Mouse (Mus musculus) forebrain, embryonic 16.5 days (tissue): ENCODE measurements at regions not wholly inside any gene's neighbourhood (a gene's known extent, or its start where the extent isn't known, plus 50 kb on each side); places are given as distances from the start of the nearest gene placed in this dataset.
A peak's percentile ranks its signal among the peaks of the same experiment; 100 is the strongest.
"Not testable (repeated sequence)": the region's sequence is repeated elsewhere in the genome, so short reads cannot be mapped to it uniquely, and the experiment has no call there.

ENCODE experiments used
- ATAC-seq: fragments of 200-750 bp; cut with Nextera tagmentation; 2 replicates; pipeline ENCODE4 v1.8.0; 2017; ENCODE audit warnings: mild to moderate bottlenecking, moderate library complexity
- H3K27ac ChIP-seq: fragments of 300-500 bp; sonication (generic); 2 replicates; pipeline ENCODE4 v1.5.1; 2014; ENCODE audit warnings: low read length, control low read depth
- H3K27me3 ChIP-seq: fragments of 300-500 bp; sonication (generic); replicated peaks from 2 replicates; pipeline ENCODE4 v1.6.1; 2014; ENCODE audit warnings: low read length; ENCODE audit not compliant: control insufficient read depth, insufficient read depth
- H3K36me3 ChIP-seq: fragments of 300-500 bp; sonication (generic); 2 replicates; pipeline ENCODE4 v1.6.1; 2014; ENCODE audit not compliant: control insufficient read depth, insufficient read depth
- H3K4me1 ChIP-seq: fragments of 300-500 bp; sonication (generic); replicated peaks from 2 replicates; pipeline ENCODE4 v1.6.1; 2014; ENCODE audit warnings: low read length; ENCODE audit not compliant: control insufficient read depth, insufficient read depth
- H3K4me2 ChIP-seq: fragments of 300-500 bp; sonication (generic); 2 replicates; pipeline ENCODE4 v1.6.1; 2014; ENCODE audit warnings: mild to moderate bottlenecking, low read length, control low read depth
- H3K4me3 ChIP-seq: fragments of 300-500 bp; sonication (generic); replicated peaks from 2 replicates; pipeline ENCODE4 v1.5.1; 2014; ENCODE audit warnings: mild to moderate bottlenecking, low read length, control low read depth
- H3K9ac ChIP-seq: fragments of 300-500 bp; sonication (generic); replicated peaks from 2 replicates; pipeline ENCODE4 v1.6.1; 2014; ENCODE audit warnings: low read depth, low read length, control low read depth
- H3K9me3 ChIP-seq: fragments of 300-500 bp; sonication (generic); 2 replicates; pipeline ENCODE4 v1.6.1; 2016; ENCODE audit warnings: low read length; ENCODE audit not compliant: control insufficient read depth
- WGBS: fragments of 180-500 bp; shearing (Covaris S2); extraction: QIAGEN DNeasy Blood & Tissue Kit; methylation state at CpG from one replicate; pipeline ENCODE4 v1.1.7; 2014; 5-methylcytosine and 5-hydroxymethylcytosine counted together

DNA sequence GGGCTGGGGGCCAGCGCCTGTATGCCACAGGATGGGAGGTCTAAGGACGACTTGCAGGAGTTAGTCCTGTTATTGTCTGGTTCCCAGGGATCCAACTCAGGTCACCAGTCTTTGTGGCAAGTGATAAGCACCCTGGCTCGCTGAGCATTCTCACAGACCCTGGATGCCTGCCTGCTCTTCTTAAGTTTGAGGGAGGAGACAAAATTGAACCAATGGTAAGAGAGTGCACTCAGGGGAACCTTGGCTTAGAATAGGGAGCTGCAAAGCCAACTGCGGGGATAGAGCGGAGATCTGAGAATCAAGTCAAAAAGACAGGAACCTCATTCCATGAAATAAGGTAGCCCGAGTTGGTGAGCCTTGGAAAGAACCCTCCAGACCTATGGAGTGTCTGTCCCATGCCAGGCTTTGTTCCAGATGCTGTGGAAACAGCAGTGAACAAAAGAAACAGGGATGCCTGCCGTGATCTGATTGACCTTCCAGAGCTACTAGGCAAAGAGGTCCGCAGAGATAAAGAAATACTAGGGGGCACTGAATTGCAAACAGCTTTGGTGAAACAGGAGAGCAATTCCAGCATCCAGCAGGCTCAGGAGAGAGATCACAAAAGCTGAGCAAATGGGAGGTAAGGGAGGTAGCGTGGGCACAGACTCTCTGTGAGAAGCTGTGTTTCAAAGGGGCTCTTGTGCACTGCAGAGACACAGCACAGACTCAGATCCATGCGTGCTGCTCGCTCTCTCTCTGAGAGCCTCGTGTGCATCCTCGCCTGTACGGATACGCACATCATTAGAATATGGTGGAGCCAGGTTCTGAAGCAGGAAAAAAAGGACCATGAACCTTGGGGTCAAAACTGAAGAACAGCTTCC is 82.9 kb upstream of the Cep85l start:
- no peak overlapping the region for H3K27ac ChIP-seq
- H3K9ac ChIP-seq = no peak overlapping the region

DNA sequence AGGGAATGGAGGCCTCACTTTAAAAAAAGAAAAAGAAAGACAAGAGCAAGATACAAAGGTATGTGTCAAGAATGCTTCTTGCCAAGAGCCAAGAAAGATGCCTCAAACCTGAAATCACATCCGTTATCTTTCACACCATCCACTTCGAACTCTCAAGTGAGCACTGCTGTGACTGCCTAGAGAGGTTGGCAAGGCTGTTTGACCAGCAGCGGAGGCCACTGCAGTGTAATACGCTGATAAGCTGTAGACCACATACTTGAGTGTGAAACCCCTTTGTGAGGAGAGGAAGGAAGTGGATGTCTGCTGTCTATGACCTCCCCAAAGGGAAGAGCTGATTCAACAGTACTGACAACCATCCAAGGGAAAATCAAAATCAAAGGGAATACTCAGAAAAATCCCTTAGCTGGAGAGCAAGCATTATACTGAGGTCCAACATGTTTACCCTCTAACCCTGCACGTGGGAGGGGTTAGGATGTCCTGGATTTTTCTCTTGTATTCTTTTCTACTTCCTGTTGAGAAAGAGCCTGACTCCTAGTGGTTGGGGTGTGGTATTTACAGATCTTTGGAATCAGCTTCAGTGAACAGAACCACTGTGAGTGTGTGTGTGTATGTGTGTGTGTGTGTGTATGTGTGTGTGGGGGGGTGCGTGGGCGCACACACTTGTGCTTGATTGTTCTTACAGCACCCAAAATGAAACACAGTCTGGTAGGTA is 81.5 kb upstream of the Cep85l start:
- H3K4me1 ChIP-seq = peaks cover 26% of the 10 kb centered on the region
- H3K4me3 ChIP-seq = no peak overlapping the region
- no peaks in the 10 kb centered on the region for H3K36me3 ChIP-seq
- H3K9ac ChIP-seq = no peak overlapping the region
- H3K4me2 ChIP-seq = no peak overlapping the region
- H3K9me3 ChIP-seq = no peaks in the 10 kb centered on the region; the same call in 1 of the 2 replicates
- H3K27me3 ChIP-seq = no peaks in the 10 kb centered on the region
- no peak for ATAC-seq
- no peak overlapping the region for H3K27ac ChIP-seq
- WGBS = 87% methylated on average over 7 of the region's 7 CpGs

More for the DNA sequence above, 82.9 kb upstream of the Cep85l start:
- Histone ChIP-seq H3K27me3 (no peaks in the 10 kb centered on the region), H3K4me3 (no peak overlapping the region), H3K9me3 (no peaks in the 10 kb centered on the region; the same call in 1 of the 2 replicates), H3K4me2 (peak overlapping the region; percentile 4), H3K4me1 (peaks cover 35% of the 10 kb centered on the region), H3K36me3 (no peaks in the 10 kb centered on the region)
- ATAC-seq = peak; percentile 73
- 21% methylated on average over 15 of the region's 15 CpGs for WGBS

DNA sequence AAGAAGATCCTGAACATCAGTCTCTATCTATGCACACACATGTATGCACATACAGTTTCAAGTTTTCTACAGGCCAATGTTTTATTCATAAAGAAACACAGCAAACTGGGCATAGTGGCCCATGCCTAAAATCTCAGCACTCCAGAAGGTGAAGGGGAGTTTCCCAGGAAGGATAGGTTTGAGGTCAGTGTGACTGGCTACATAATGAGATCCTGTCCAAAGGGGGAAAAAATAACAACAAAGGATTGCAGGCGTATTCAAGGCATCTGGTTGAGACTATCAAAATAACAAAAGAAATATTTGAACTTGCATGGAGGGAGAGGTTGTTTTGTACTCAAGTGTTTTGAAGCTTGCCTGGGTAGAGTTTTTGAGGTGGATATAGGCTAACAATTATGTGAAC is 80.0 kb upstream of the Cep85l start:
- H3K9ac ChIP-seq, ATAC-seq, H3K36me3 ChIP-seq, H3K4me2 ChIP-seq, H3K4me3 ChIP-seq, H3K9me3 ChIP-seq, H3K27me3 ChIP-seq, H3K27ac ChIP-seq: not testable (repeated sequence)
- 39% methylated on average over 1 of the region's 1 CpGs for WGBS
- H3K4me1 ChIP-seq = peaks cover 20% of the 10 kb centered on the region

DNA sequence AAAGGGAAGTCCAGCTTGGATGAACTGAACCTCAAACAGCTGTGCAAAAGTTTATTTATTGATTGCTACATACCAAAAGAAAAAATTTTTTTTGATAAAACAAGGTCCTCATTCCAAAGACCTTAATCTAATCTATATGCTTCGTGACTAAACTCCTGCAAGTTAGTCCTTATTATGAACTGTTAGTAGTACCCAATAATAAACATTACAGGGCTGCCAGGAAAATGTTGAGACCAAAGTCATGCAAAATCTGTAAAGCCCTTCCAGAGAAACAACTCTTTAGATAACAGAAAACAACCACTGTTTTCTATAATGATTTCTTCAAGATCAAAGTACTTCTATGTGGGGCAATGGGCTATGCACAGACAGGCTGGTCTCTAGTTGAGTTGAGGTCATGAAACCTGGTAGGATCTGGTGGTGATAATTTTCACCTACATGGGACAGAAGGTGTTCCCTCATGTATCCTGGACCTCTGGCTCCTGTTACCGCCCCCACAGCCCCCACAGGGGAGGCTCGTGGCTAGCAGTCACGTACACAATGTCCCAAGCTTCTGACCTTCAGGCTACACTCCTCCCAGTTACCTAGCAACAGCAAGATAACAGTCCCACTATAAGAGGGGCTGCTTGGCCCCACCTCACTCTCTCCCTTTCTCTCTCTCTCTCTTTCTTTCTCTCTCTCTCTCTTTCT is 76.4 kb upstream of the Cep85l start:
- Histone ChIP-seq H3K9me3 (no peaks in the 10 kb centered on the region; the same call in 1 of the 2 replicates), H3K36me3 (no peaks in the 10 kb centered on the region), H3K27me3 (no peaks in the 10 kb centered on the region), H3K27ac (no peak overlapping the region), H3K9ac (no peak overlapping the region), H3K4me1 (no peaks in the 10 kb centered on the region), H3K4me3 (no peak overlapping the region), H3K4me2 (no peak overlapping the region)
- WGBS = 65% methylated on average over 4 of the region's 4 CpGs
- no peak for ATAC-seq

DNA sequence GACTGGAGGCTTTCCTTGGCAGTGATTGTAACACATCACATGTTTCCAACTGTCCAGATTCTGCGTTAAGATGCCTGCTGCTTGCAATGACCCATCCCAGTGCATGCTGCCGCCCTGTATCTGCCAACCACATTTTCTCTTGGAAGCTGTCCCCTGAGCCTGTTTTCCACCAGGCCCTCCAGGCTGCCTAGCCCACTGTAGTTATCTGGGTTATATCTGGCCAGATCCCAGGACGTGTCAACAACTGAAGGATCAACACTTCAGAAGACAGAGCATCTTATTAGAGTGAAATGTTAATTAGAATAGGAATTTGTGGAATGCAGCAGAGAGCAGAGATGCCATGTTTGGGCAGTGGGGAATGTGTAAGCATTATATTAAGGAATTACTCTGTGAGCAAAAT is 65.0 kb upstream of the Cep85l start:
- H3K9ac ChIP-seq = no peak overlapping the region
- ATAC-seq = peak; percentile 94
- no peaks in the 10 kb centered on the region for H3K27me3 ChIP-seq
- H3K4me3 ChIP-seq = no peak overlapping the region
- no peak overlapping the region for H3K4me2 ChIP-seq
- peaks cover 6% of the 10 kb centered on the region for H3K4me1 ChIP-seq
- peak overlapping the region; percentile 39 for H3K27ac ChIP-seq
- 21% methylated on average over 3 of the region's 3 CpGs for WGBS
- H3K9me3 ChIP-seq = no peaks in the 10 kb centered on the region
- H3K36me3 ChIP-seq = no peaks in the 10 kb centered on the region

DNA sequence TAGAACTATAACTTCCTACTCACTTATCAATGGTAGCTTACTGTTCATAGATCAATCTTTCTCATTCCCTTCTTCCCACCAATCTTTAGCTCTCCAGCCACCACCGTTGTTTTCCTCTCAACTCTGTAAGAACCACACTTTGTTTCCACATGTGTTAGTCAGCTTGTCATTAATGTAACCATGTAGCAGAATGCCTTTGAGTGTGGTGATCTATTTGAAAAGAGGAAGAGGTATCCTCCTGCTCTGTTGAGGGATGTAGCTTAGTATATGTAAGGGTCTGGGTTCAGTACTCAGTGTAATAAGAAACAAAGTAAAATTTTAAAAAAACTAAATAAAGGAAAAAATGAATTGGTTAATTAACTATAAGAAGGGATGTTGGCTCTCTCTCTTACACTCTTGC is 63.7 kb upstream of the Cep85l start:
- no peak overlapping the region for H3K27ac ChIP-seq
- no peak overlapping the region for H3K4me2 ChIP-seq
- H3K36me3 ChIP-seq = no peaks in the 10 kb centered on the region
- H3K9ac ChIP-seq = no peak overlapping the region
- H3K9me3 ChIP-seq = no peaks in the 10 kb centered on the region
- ATAC-seq = no peak
- 97% methylated on average over 1 of the region's 1 CpGs for WGBS
- no peak overlapping the region for H3K4me3 ChIP-seq
- no peaks in the 10 kb centered on the region for H3K27me3 ChIP-seq
- H3K4me1 ChIP-seq = peaks cover 6% of the 10 kb centered on the region

DNA sequence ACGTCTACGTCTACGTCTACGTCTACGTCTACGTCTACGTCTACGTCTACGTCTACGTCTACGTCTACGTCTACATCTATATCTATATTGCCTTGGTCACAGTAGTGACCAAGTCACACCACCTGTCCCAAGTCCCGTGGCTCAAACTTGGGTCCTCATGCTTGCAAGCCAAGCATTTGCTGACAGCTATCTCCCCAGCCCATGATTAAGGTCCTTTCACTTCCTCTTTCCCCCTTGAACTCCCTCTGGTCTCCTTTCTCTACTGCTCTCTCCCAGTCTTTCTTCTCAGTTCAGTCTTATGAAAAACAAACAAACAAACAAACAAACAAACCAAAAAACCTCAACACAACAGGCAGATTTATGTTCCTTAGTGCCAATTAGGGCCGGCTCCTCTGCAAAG is 63.2 kb upstream of the Cep85l start:
- Histone ChIP-seq H3K4me1 (peaks cover 6% of the 10 kb centered on the region), H3K36me3 (no peaks in the 10 kb centered on the region), H3K4me3 (no peak overlapping the region), H3K9me3 (no peaks in the 10 kb centered on the region), H3K9ac (no peak overlapping the region), H3K4me2 (no peak overlapping the region), H3K27ac (no peak overlapping the region), H3K27me3 (no peaks in the 10 kb centered on the region)
- 96% methylated on average over 14 of the region's 14 CpGs for WGBS
- ATAC-seq = no peak

DNA sequence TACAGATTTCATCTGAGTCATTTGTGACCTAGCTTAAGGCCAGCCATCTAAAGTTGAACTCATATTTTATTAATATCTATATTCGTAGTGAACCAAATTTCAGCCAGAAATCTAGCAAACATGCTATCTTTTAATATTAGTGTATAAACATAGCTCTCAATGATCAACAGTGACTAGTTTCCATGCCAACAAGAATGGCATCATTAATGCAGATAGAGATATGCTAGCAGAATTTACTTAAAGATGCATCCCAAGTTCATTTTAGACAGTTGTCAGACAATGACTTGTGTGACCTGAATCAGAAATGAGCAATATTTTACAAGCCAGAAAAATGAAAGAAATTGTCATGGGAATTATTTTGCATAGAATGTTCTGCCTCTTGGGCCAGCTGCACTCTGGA is 60.5 kb upstream of the Cep85l start:
- ATAC-seq = no peak
- H3K27ac ChIP-seq = no peak overlapping the region

DNA sequence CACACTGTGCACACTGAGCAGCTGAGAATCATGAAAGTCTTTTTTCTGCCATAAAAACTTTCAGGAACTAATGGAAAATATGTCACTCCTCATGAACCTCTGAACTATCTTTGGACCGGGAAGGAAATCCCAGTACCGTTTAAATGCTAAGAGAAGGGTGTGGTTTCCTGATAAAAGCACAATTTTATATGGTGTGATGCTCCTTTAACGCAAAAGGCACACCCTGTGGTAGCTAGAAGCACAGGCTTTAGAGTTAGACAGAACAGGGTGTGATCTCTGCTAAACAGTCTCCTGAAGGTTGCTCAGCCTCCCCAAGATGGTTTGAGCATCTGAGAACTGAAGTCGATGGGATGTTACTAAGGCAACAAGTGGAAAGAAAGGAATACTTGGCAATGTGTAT is 58.6 kb upstream of the Cep85l start:
- H3K9me3 ChIP-seq = no peaks in the 10 kb centered on the region
- ATAC-seq = no peak
- no peak overlapping the region for H3K4me2 ChIP-seq
- peaks cover 12% of the 10 kb centered on the region for H3K4me1 ChIP-seq
- H3K27me3 ChIP-seq = no peaks in the 10 kb centered on the region
- WGBS = 88% methylated on average over 4 of the region's 4 CpGs
- H3K4me3 ChIP-seq = no peak overlapping the region
- H3K27ac ChIP-seq = no peak overlapping the region
- H3K9ac ChIP-seq = no peak overlapping the region
- no peaks in the 10 kb centered on the region for H3K36me3 ChIP-seq

More for the DNA sequence above, 60.5 kb upstream of the Cep85l start:
- H3K27me3 ChIP-seq = no peaks in the 10 kb centered on the region
- H3K9ac ChIP-seq = no peak overlapping the region
- H3K4me1 ChIP-seq = peaks cover 11% of the 10 kb centered on the region
- 73% methylated on average over 1 of the region's 1 CpGs for WGBS
- no peak overlapping the region for H3K4me3 ChIP-seq
- H3K4me2 ChIP-seq = no peak overlapping the region
- no peaks in the 10 kb centered on the region for H3K36me3 ChIP-seq
- no peaks in the 10 kb centered on the region for H3K9me3 ChIP-seq
